Mouse (Mus musculus): ENCODE data around the gene Psmb11. TPM values are rescaled to one million over a fixed set of nuclear protein-coding genes. Genes with fewer than 3 reads are reported as not detected.
A peak's percentile ranks its signal among the peaks of the same experiment; 100 is the strongest.

Gene Psmb11
- polyA plus RNA-seq, 1 experiment: not detected

DNA sequence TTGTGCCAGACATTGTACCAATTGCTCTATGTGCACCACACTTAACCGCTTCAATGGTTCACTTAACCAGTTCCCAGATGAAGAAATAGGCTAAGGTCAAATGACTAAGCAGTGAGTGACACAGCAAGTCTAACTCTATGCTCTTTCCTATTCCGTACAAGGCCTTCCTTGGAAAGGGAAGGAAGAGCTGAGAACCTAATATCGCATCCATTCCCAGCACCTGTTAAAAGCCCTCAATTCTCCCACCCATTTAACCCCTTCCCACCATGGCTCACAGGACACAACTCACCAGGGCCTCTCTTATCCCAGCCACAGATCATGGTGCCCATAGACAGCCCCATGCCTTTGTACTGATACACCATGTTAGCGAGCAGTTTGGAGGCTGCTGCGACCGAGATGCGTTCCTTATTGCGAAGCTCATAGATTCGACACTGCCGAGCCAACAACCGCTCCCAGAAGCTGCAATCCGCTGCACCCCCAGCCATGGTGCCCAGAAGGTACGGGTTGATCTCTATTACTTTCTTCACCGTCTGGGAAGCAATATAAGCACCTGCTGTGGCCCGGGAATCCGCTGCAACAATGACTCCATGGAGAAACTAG is 4.9 kb upstream of the Psmb11 start:
- TF ChIP-seq CTCF (conservative IDR thresholded peaks at IDR 0.05; ENCODE audit: insufficient read depth, insufficient read length, low read depth, low read length): no peak
- no peak for TF ChIP-seq POLR2A (IDR thresholded peaks at IDR 0.05; ENCODE audit: low read depth, low read length)
- 87% methylated on average over 16 of the region's 16 CpGs for WGBS
- Histone ChIP-seq H3K36me3 (ENCODE audit: control insufficient read depth, insufficient read depth, low read length) (peaks cover 1% of the 10 kb centered on the region; the same call in 1 of the 2 replicates), H3K4me1 (ENCODE audit: control insufficient read depth, insufficient read depth, low read length) (no peaks in the 10 kb centered on the region), H3K4me3 (ENCODE audit: insufficient read depth, low read depth, low read length) (no peak overlapping the region), H3K27me3 (replicated peaks; ENCODE audit: control insufficient read depth, insufficient read depth, low read length) (no peaks in the 10 kb centered on the region), H3K27ac (ENCODE audit: insufficient read depth, low read depth, low read length) (no peak overlapping the region)
- DNase-seq: no peak

GRCm38 (mm10) chr14:54617152-54617896 is 3.9 kb upstream of the Psmb11 start:
- Histone ChIP-seq H3K4me3 (ENCODE audit: insufficient read depth, low read depth, low read length) (peak overlapping the region; percentile 98), H3K36me3 (ENCODE audit: control insufficient read depth, insufficient read depth, low read length) (peaks cover 1% of the 10 kb centered on the region; the same call in 1 of the 2 replicates), H3K4me1 (ENCODE audit: control insufficient read depth, insufficient read depth, low read length) (no peaks in the 10 kb centered on the region), H3K27ac (ENCODE audit: insufficient read depth, low read depth, low read length) (peak overlapping the region; percentile 58), H3K27me3 (replicated peaks; ENCODE audit: control insufficient read depth, insufficient read depth, low read length) (no peaks in the 10 kb centered on the region)
- WGBS: 1% methylated on average over 38 of the region's 38 CpGs
- TF ChIP-seq CTCF (conservative IDR thresholded peaks at IDR 0.05; ENCODE audit: insufficient read depth, insufficient read length, low read depth, low read length) (no peak), POLR2A (IDR thresholded peaks at IDR 0.05; ENCODE audit: low read depth, low read length) (no peak)
- DNase-seq: no peak

GRCm38 (mm10) chr14:54617897-54618365 is 3.3 kb upstream of the Psmb11 start, which contains the start of gene Psmb5:
Psmb5 (minus strand) TSS chr14:54618022.
- no peaks in the 10 kb centered on the region for H3K27me3 ChIP-seq (replicated peaks; ENCODE audit: control insufficient read depth, insufficient read depth, low read length)
- WGBS: under 1% methylated on average over 25 of the region's 25 CpGs
- peak; percentile 94 for DNase-seq
- H3K4me1 ChIP-seq (ENCODE audit: control insufficient read depth, insufficient read depth, low read length): no peaks in the 10 kb centered on the region
- peak within 1 kb of the TSS; percentile 87 for H3K27ac ChIP-seq (ENCODE audit: insufficient read depth, low read depth, low read length)
- TF ChIP-seq CTCF (conservative IDR thresholded peaks at IDR 0.05; ENCODE audit: insufficient read depth, insufficient read length, low read depth, low read length) (no peak), POLR2A (IDR thresholded peaks at IDR 0.05; ENCODE audit: low read depth, low read length) (peak; percentile 38)
- H3K36me3 ChIP-seq (ENCODE audit: control insufficient read depth, insufficient read depth, low read length): peaks cover 1% of the 10 kb centered on the region; the same call in 1 of the 2 replicates
- peak within 1 kb of the TSS; percentile 98 for H3K4me3 ChIP-seq (ENCODE audit: insufficient read depth, low read depth, low read length)

- Histone ChIP-seq H3K27me3 (replicated peaks; ENCODE audit: control insufficient read depth, insufficient read depth, low read length) (no peaks in the 10 kb centered on the region), H3K4me3 (ENCODE audit: insufficient read depth, low read depth, low read length) (no peak overlapping the region), H3K36me3 (ENCODE audit: control insufficient read depth, insufficient read depth, low read length) (no peaks in the 10 kb centered on the region), H3K27ac (ENCODE audit: insufficient read depth, low read depth, low read length) (no peak overlapping the region), H3K4me1 (ENCODE audit: control insufficient read depth, insufficient read depth, low read length) (no peaks in the 10 kb centered on the region)
- TF ChIP-seq CTCF (conservative IDR thresholded peaks at IDR 0.05; ENCODE audit: insufficient read depth, insufficient read length, low read depth, low read length): no peak
- no peak for TF ChIP-seq POLR2A (IDR thresholded peaks at IDR 0.05; ENCODE audit: low read depth, low read length)
- WGBS: 90% methylated on average over 6 of the region's 6 CpGs
- DNase-seq: no peak
Measured at GRCm38 (mm10) chr14:54623334-54623733, 2.1 kb downstream of the Psmb11 start.

DNA sequence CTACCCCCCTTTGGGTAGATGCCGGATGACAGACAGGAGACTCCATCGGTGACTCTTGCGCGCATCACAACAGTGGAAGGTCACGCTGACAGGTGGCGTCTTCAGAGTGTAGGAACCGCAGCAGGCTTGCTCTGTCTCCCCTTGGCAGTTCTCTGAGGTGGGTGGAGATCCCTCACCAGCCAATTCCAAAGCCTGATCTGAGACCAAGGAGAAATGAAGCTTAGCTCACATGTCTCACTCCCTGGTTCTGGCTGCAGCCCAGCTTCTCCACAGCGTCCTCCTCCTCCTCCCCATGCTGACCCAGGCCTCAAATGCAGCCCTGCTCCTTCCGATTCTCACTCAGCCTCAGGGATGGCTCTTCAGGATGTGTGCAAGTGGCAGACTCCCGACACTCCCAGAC is 3.7 kb downstream of the Psmb11 start:
- Histone ChIP-seq H3K4me1 (ENCODE audit: control insufficient read depth, insufficient read depth, low read length) (no peaks in the 10 kb centered on the region), H3K27me3 (replicated peaks; ENCODE audit: control insufficient read depth, insufficient read depth, low read length) (no peaks in the 10 kb centered on the region), H3K36me3 (ENCODE audit: control insufficient read depth, insufficient read depth, low read length) (no peaks in the 10 kb centered on the region), H3K4me3 (ENCODE audit: insufficient read depth, low read depth, low read length) (no peak overlapping the region), H3K27ac (ENCODE audit: insufficient read depth, low read depth, low read length) (no peak overlapping the region)
- TF ChIP-seq CTCF (conservative IDR thresholded peaks at IDR 0.05; ENCODE audit: insufficient read depth, insufficient read length, low read depth, low read length) (no peak), POLR2A (IDR thresholded peaks at IDR 0.05; ENCODE audit: low read depth, low read length) (no peak)
- DNase-seq: no peak
- 82% methylated on average over 10 of the region's 10 CpGs for WGBS

DNA sequence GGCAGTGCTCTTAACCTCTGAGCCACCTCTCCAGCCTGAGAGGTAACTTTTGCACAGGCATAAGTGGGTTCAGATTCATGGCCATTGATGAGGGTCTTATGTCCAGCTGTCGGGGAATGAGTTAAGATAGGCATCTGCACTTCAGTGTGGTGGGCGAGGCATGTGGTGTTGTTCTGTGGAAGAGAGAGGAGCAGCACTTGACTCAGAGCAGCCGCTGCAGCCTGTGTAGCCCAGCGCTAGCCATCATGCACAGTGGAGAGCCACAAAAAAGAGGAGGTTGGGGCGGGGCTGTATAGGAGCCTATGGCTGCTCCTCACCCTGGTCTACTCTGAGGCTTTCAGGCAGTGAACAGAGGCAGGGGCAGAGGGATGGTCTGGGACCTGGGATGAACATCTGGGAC is 6.9 kb downstream of the Psmb11 start:
- no peak for DNase-seq
- no peak overlapping the region for H3K27ac ChIP-seq (ENCODE audit: insufficient read depth, low read depth, low read length)
- WGBS: 79% methylated on average over 5 of the region's 5 CpGs
- H3K4me3 ChIP-seq (ENCODE audit: insufficient read depth, low read depth, low read length): no peak overlapping the region
- no peaks in the 10 kb centered on the region for H3K36me3 ChIP-seq (ENCODE audit: control insufficient read depth, insufficient read depth, low read length)
- no peaks in the 10 kb centered on the region for H3K27me3 ChIP-seq (replicated peaks; ENCODE audit: control insufficient read depth, insufficient read depth, low read length)
- no peaks in the 10 kb centered on the region for H3K4me1 ChIP-seq (ENCODE audit: control insufficient read depth, insufficient read depth, low read length)
- TF ChIP-seq POLR2A (IDR thresholded peaks at IDR 0.05; ENCODE audit: low read depth, low read length) (no peak), CTCF (conservative IDR thresholded peaks at IDR 0.05; ENCODE audit: insufficient read depth, insufficient read length, low read depth, low read length) (no peak)

DNA sequence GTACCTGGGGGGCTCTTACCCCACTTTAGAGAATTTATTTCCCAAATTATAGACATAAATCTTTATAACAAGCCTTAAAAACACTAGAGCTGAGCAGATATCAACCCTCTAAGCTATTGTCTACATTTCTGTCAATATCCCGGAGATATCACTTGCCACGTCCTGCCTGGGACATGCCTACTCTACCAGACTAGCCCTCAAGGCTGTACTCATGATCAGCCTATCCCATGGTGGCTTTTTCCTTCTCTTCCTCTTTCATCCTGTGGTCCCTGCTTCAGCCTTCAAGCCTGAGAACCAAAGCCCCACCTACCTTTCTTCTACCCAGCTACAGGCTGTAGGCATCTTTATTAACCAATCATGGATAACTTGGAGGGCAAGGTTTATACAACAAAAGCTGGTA is 8.6 kb downstream of the Psmb11 start:
- Histone ChIP-seq H3K27me3 (replicated peaks; ENCODE audit: control insufficient read depth, insufficient read depth, low read length) (no peaks in the 10 kb centered on the region), H3K4me3 (ENCODE audit: insufficient read depth, low read depth, low read length) (no peak overlapping the region), H3K36me3 (ENCODE audit: control insufficient read depth, insufficient read depth, low read length) (no peaks in the 10 kb centered on the region), H3K27ac (ENCODE audit: insufficient read depth, low read depth, low read length) (no peak overlapping the region), H3K4me1 (ENCODE audit: control insufficient read depth, insufficient read depth, low read length) (no peaks in the 10 kb centered on the region)
- TF ChIP-seq CTCF (conservative IDR thresholded peaks at IDR 0.05; ENCODE audit: insufficient read depth, insufficient read length, low read depth, low read length): no peak
- TF ChIP-seq POLR2A (IDR thresholded peaks at IDR 0.05; ENCODE audit: low read depth, low read length): no peak
- no peak for DNase-seq
- WGBS: 94% methylated on average over 2 of the region's 2 CpGs
